21 mouse cellular contexts compared by ENCODE assay signal in genomic region chr4:26070606-26071005, GRCm38 (mm10).
A peak's percentile ranks its signal among the peaks of the same experiment; 100 is the strongest.
DNase-seq lines count a peak whose midpoint lies in the region; TF ChIP-seq lines count a peak whose summit lies in the region.
"Had no signal": no experiment of that assay in that cellular context is flagged by ENCODE, and none has a peak within 500 bp of the region (broad histone marks: within the 10 kb centered on the region; RNA-seq: fewer than 3 reads in every experiment).

No protein-coding gene starts in this region.

- no peak overlapping the region for H3K4me3 ChIP-seq in cortical plate, adult 2 months (ENCODE audit: insufficient read depth, low read length)
- H3K4me3 ChIP-seq: embryonic facial prominence, embryonic 15.5 days; erythroblast, embryonic 14.5 days; forebrain, embryonic 10.5 days; heart, embryonic 10.5 days; hindbrain, embryonic 10.5 days; intestine, embryonic 15.5 days had no signal

- TF ChIP-seq POLR2A in cortical plate, adult 2 months (IDR thresholded peaks at IDR 0.05; ENCODE audit: extremely low read depth, insufficient read depth, low read length) = no peak

- H3K4me1 ChIP-seq in cortical plate, adult 2 months (ENCODE audit: control insufficient read depth, insufficient read depth, low read length) = no peaks in the 10 kb centered on the region
- H3K4me1 ChIP-seq: embryonic facial prominence, embryonic 15.5 days; forebrain, embryonic 10.5 days; heart, embryonic 10.5 days; hindbrain, embryonic 10.5 days; intestine, embryonic 15.5 days had no signal

- peak; percentile 44 for DNase-seq in adrenal gland, adult 2 months
- no peak for DNase-seq in adrenal gland, postnatal 25 days
- peak; percentile 28 to 57 for DNase-seq in frontal cortex, adult 2 months (ENCODE audit: extremely low spot score in 1 of 2, low spot score in 1 of 2)
- DNase-seq in frontal cortex, postnatal 25 days (ENCODE audit: low spot score in 2 of 2) = no peak
- DNase-seq in left cerebral cortex, adult 9 months (ENCODE audit: low spot score in 2 of 2) = peak; percentile 22 to 28
- no peak for DNase-seq in left cerebral cortex, postnatal 4 days
- no peak for DNase-seq in heart, postnatal 4 days
- DNase-seq: cerebellum, adult 2 months; cerebellum, postnatal 10 days; embryo, embryonic 11 days; gastrocnemius, postnatal 10 days; heart, adult 18-20 months; heart, postnatal 10 days had no signal

- H3K27ac ChIP-seq in cortical plate, adult 2 months (ENCODE audit: insufficient read depth, low read length) = peak overlapping the region; percentile 81
- H3K27ac ChIP-seq: embryonic facial prominence, embryonic 15.5 days; forebrain, embryonic 10.5 days; heart, embryonic 10.5 days; hindbrain, embryonic 10.5 days; hindbrain, embryonic 14.5 days; intestine, embryonic 15.5 days had no signal

- TF ChIP-seq CTCF in cortical plate, adult 2 months (IDR thresholded peaks at IDR 0.05; ENCODE audit: extremely low read depth, insufficient read depth, low read length) = no peak

- intact Hi-C loops in left cerebral cortex, postnatal 4 days (cut with DNase I) = no loop called here

Comparison
In these comparisons a context has a peak if more than half of its experiments do, and no peak if none do; other contexts are left out.
1. DNase-seq: peak in adrenal gland, adult 2 months (single experiment), frontal cortex, adult 2 months (2 of 2) and left cerebral cortex, adult 9 months (2 of 2); none in adrenal gland, postnatal 25 days (single experiment), frontal cortex, postnatal 25 days (0 of 2), left cerebral cortex, postnatal 4 days (single experiment) and heart, postnatal 4 days (single experiment).